Mouse (Mus musculus) liver, adult 2 months (tissue): ENCODE measurements around the gene Oip5.

Experiments
- CTCF ChIP-seq: fragments of 200-500 bp; IDR thresholded peaks from 2 replicates; pipeline ENCODE4 v1.5.1; 2011; ENCODE audit warnings: low read depth, low read length, control low read depth
- POLR2A ChIP-seq: fragments of 200-500 bp; IDR thresholded peaks from 2 replicates; pipeline ENCODE4 v1.6.1; 2011; ENCODE audit warnings: low read length, control low read depth; ENCODE audit not compliant: insufficient read depth; ENCODE audit errors: extremely low read depth

- TF ChIP-seq POLR2A (no peak), CTCF (no peak)
These were observed 21.4 kb downstream of the Oip5 start for GRCm38 (mm10) chr2:119596781-119597330.
